Mouse (Mus musculus) G1E (cell line): ENCODE results near the gene Wdr73.

Experiments
- CTCF ChIP-seq: IDR thresholded peaks from 2 replicates; pipeline ENCODE4 v1.5.1; 2012; ENCODE audit warnings: low read depth, low read length, inconsistent platforms, mixed read lengths
- POLR2AphosphoS5 ChIP-seq: IDR thresholded peaks from 2 replicates; pipeline ENCODE4 v1.6.1; 2012; ENCODE audit warnings: low read depth, low read length, inconsistent platforms; ENCODE audit not compliant: insufficient replicate concordance
- TAL1 ChIP-seq: conservative IDR thresholded peaks from 2 replicates; pipeline ENCODE4 v1.6.1; 2012; ENCODE audit warnings: low read depth, low read length, inconsistent platforms, mixed read lengths

- TF ChIP-seq POLR2AphosphoS5 (no peak), CTCF (no peak), TAL1 (no peak)
Measured at GRCm38 (mm10) chr7:80893753-80894129, 7.3 kb downstream of the Wdr73 start.
